Mouse (Mus musculus) embryonic fibroblast, embryonic 13.5 days (primary cell): ENCODE measurements around the gene Rab36.

Source experiments
- CTCF ChIP-seq: IDR thresholded peaks from 2 replicates; pipeline ENCODE4 v1.5.1; 2011; ENCODE audit warnings: mild to moderate bottlenecking, control low read depth, low read length, moderate library complexity, borderline replicate concordance; ENCODE audit not compliant: insufficient read depth
- POLR2A ChIP-seq: IDR thresholded peaks from 2 replicates; pipeline ENCODE4 v1.6.1; 2011; ENCODE audit warnings: low read depth, mild to moderate bottlenecking, control low read depth, low read length, moderate library complexity

- TF ChIP-seq POLR2A (no peak), CTCF (no peak)
These were observed 51.6 kb downstream of the Rab36 start for GRCm38 (mm10) chr10:75088471-75088870.
